Mouse (Mus musculus) testis, postnatal 14 days (tissue): ENCODE results near the gene Tie1.
"Not testable (repeated sequence)": the region's sequence is repeated elsewhere in the genome, so short reads cannot be mapped to it uniquely, and the experiment has no call there.

Source experiments
- DNase-seq: peaks from one replicate; pipeline ENCODE4 v3.0.0; 2021; ENCODE audit warnings: low spot score

Gene Tie1

GRCm38 (mm10) chr4:118489717-118490132 lies at the start of gene Tie1:
Gene Tie1 (minus strand): TSS chr4:118490061.
- DNase-seq: no peak

DNA sequence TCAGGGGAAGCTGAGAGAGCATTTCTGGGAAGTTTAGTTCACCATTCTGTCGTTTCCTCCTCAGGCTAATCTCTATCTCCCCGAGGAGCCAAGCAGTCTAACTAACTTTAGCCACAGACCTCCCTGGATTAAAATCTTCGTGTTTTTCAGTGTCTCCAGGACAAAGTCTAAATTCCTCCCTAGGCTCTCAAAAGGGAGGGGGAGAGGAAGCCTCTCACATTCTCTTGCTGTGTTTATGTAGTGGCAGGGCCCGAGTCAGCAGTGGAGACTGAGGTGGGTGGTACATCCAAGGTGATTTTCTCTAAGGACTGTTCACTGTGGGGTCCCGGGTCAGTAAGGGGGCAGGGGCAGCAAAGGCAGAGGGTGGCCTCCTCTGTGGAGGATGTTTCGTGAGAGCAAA lies 47.9 kb upstream of the Tie1 start:
- DNase-seq: no peak

DNA sequence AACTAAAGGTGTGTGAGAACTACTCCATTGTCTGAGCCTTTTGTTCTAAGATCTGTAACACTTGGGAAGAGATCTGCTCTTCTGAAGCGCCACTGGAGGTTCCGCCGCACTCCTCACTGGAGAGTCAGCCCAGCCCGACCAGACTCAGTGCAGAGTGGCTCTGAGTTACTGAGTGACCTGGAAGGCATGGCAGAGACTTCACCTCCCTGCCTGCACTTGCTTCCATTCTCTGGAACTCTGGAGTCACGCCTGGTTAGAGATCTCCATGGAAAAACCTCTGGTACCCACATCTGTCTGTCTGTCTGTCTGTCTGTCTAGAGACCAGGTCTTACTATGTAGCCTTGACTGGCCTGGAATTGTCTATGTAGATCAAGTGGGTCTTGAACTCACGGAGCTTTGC lies 45.7 kb upstream of the Tie1 start:
- DNase-seq: no peak

- no peak for DNase-seq
Observed at GRCm38 (mm10) chr4:118533605-118534004, 43.7 kb upstream of the Tie1 start.

DNA sequence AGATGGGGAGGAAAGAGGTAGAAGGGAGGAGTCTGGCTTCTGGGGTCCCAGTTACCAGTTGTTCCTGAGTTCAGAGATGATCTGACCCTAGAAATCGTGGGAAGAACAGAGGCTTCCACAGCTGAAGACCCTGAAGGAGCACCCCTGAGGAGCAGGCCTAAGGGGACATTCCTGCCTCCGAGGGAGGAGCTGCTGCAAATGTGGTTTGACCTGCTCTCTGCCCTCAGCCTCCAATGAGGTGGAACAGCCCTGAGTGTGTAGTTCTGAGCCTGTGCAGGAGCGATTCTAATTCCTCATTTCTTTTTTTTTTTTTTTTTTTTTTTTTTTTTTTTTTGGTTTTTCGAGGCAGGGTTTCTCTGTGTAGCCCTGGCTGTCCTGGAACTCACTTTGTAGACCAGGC lies 43.3 kb upstream of the Tie1 start:
- no peak for DNase-seq

- no peak for DNase-seq
Observed at GRCm38 (mm10) chr4:118532663-118533062, 42.8 kb upstream of the Tie1 start.

- no peak for DNase-seq
Observed at GRCm38 (mm10) chr4:118527720-118528119, 37.9 kb upstream of the Tie1 start.

DNA sequence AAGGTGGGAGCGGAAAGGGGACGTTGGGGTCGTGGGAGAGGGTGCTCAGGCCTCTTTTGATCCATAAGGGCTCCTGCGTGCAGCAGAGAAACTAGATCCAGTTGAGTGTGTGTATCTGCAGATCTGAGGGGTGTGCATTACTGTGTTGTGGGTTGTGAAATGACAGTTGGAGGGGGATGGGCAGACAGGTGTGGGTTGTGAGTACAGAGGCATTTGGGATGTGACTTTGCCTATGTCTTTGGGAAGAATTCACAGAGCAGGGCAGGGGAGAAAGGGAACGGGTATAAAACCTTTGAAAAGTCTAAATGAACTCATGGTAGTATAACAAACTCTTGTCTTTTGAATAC lies 37.4 kb upstream of the Tie1 start:
- no peak for DNase-seq

- DNase-seq: no peak
Observed at GRCm38 (mm10) chr4:118526408-118527334, 36.8 kb upstream of the Tie1 start, which contains the start of gene 2610528J11Rik. Gene 2610528J11Rik (plus strand): TSS chr4:118526999.

DNA sequence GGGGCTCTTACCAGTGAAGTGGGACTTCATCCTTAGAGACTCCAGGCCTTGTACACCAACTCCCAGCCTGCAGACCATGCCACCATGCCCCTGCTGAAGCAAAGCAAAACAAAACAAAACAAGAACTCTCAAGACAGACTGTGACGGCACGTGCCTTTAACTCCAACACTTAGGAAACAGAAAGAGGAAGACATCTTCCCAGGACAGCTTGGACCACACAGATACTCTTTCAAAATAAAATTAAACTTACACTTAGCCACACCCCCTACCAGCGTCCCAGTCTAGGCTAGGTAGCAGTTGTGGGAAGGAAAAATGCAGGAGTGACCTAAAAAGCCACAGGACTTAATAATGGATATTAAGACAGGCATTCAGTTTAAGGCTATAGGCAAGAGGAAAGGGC lies 35.9 kb upstream of the Tie1 start:
- no peak for DNase-seq

GRCm38 (mm10) chr4:118523976-118524375 lies 34.1 kb upstream of the Tie1 start:
- DNase-seq: no peak

GRCm38 (mm10) chr4:118522248-118522647 lies 32.4 kb upstream of the Tie1 start:
- no peak for DNase-seq

DNA sequence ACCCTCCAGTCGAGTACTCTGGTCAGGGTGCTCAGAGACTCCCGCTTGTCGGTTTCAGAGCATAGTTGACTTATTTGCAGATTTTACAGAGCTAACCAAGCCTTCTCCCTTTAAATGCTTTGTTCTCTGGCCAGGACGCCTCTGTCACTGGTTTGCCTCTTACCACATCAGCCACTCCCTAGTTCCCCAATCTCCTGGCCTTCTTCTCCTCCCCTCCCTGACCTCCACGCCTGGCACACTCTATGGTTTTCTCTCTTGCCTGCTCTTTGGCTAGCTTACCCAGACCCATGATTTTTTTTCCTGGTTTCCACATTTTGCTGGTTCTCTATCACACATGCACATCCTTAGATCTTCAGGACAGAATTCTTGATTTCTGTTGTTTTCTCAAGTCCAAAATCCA lies 28.3 kb upstream of the Tie1 start:
- no peak for DNase-seq

GRCm38 (mm10) chr4:118517497-118518146 lies 27.8 kb upstream of the Tie1 start:
- no peak for DNase-seq

DNA sequence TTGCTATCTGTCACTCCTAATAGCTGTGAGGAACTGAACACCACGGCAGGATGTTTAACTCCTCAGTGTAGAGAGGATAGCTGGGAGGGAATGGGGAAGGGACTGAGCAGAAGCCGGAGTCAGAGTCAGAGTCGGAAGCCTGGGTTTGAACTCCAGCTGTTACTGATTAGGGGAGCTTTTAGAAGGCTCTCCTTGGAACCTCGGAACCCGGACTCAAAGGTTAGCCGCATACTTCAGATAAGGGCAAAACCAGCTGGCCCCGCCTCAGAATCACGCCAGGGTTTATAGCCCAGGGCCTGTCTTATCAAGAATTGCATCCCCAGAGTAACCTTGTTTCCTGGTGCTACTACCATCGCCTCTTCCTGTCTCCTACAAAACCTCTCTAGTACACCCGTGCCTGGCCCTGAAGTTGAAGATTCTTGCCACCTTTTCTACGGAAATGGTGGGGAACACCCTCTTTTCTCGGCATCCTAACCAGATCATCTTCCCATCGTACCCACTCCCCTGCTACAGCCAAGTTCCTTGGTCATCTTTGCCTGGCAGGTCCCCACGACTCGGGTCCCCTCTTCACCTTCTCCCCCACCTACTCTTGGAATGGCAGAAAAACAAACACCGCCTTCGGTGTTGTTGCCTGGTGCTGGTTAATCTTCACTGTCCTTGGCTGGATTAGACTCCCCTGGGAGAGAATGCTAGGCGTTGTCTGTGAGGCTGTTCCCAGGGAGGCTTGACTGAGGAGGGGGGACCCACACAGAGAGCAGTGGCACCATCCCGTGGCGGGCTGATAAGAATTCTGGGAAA lies 27.0 kb upstream of the Tie1 start:
- DNase-seq: peak; percentile 36

DNA sequence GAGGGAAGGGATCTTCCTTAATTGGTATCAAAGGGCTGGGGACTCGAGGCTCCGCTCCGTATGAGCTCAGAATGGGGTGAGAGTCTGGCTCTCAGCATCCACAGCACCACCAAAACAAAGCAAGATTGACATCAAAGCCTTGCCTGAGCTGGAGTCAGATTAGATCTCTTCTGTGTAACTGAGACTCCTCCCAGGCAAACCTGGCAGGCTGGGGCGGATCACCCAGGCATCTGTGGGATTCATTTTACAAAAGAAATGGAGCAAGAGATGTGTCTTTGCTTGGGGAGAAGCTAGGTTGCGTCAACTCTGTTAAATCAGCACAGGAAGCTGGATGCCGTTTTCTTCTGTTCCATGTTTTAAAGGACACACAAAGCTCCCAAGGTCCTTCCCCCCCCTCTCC lies 19.2 kb upstream of the Tie1 start:
- DNase-seq: no peak

DNA sequence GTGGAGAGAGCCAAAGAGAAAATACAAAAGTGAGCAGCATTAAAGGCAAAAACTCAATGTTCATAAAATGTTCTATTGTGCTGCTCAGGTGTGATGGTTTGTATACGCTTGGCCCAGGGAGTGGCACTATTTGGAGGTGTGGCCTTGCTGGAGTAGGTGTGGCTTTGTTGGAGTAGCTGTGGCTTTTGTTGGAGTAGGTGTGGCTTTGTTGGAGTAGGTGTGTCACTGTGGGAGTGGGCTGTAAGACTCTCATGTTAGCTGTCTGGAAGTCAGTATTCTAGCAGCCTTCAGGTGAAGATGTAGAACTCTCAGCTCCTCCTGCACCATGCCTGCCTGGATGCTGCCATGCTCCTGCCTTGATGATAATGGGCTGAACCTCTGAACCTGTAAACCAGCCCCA lies 17.3 kb upstream of the Tie1 start:
- not testable (repeated sequence) for DNase-seq

- no peak for DNase-seq
Observed at GRCm38 (mm10) chr4:118505551-118505950, 15.7 kb upstream of the Tie1 start.

- no peak for DNase-seq
Observed at GRCm38 (mm10) chr4:118500792-118501191, 10.9 kb upstream of the Tie1 start.

DNA sequence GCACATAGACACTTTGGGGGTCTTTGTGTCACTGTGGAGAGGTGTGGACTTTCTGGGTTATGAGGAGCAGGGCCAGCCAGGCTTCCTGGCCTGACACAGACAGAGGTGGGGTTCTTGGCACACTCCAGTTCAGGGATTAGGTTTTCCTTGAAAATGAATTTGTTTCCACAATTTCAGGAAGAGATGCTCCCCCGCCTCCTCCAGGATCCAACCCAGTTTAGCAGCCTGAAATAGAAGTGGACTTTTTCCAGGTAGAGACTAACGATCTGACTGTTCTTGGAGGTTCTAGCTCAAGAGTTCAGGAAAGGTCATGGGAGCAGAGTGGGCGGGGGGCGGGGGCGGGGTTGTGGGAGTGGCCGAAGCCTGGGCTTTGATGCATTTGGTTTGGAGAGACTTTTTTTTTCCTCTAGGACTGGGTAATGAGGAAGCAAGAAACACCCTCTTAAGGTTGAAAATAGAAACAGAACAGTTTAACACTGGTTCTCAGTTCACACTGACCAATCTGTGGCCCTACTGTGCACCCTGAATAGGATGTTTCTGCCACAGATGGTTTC lies 10.4 kb upstream of the Tie1 start:
- no peak for DNase-seq

DNA sequence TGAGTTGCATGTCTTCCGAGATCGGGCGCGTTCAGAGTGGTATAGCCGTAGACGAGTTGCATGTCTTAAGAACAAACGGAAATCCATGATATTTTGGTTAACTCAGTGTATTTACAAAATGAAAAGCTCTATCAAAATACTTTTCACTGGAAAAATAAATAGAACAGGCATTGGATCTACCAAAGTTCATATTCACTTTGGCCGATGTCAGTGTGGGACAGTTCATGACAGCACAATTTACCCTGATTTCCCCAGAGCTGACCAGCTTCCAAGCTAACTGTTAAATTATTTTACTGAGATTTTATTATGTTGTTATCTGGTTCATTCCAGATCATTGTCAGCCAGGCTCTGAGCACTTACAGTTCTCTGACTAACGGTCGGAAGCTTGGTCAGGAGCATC lies 600 bp upstream of the Tie1 start:
- no peak for DNase-seq

GRCm38 (mm10) chr4:118476773-118477530 lies 12.9 kb downstream of the Tie1 start:
- DNase-seq: no peak
